Mouse (Mus musculus) heart, embryonic 15.5 days (tissue): ENCODE data around the gene Alox12e. TPM values are rescaled to one million over a fixed set of nuclear protein-coding genes. Genes with fewer than 3 reads are reported as not detected.
A peak's percentile ranks its signal among the peaks of the same experiment; 100 is the strongest.
"Not testable (repeated sequence)": the region's sequence is repeated elsewhere in the genome, so short reads cannot be mapped to it uniquely, and the experiment has no call there.

Experiments
- ATAC-seq: fragments of 200-750 bp; cut with Nextera tagmentation; replicated peaks from 2 replicates; pipeline ENCODE4 v1.8.0; 2017; ENCODE audit warnings: low read depth, moderate TSS enrichment; ENCODE audit not compliant: insufficient number of reproducible peaks, insufficient read depth, low FRiP score
- H3K27ac ChIP-seq: fragments of 300-500 bp; sonication (generic); 2 replicates; pipeline ENCODE4 v1.5.1; 2015; ENCODE audit warnings: mild to moderate bottlenecking, inconsistent platforms
- H3K27me3 ChIP-seq: fragments of 300-500 bp; sonication (generic); 2 replicates; pipeline ENCODE4 v1.6.1; 2015; ENCODE audit warnings: inconsistent platforms
- H3K36me3 ChIP-seq: fragments of 300-500 bp; sonication (generic); 2 replicates; pipeline ENCODE4 v1.6.1; 2015; ENCODE audit warnings: mild to moderate bottlenecking, inconsistent platforms
- H3K4me1 ChIP-seq: fragments of 300-500 bp; sonication (generic); replicated peaks from 2 replicates; pipeline ENCODE4 v1.6.1; 2015; ENCODE audit warnings: inconsistent platforms
- H3K4me2 ChIP-seq: fragments of 300-500 bp; sonication (generic); 2 replicates; pipeline ENCODE4 v1.6.1; 2015; ENCODE audit warnings: inconsistent platforms, mild to moderate bottlenecking, moderate library complexity
- H3K4me3 ChIP-seq: fragments of 300-500 bp; sonication (generic); 2 replicates; pipeline ENCODE4 v1.5.1; 2015; ENCODE audit warnings: mild to moderate bottlenecking, inconsistent platforms
- H3K9ac ChIP-seq: fragments of 300-500 bp; sonication (generic); 2 replicates; pipeline ENCODE4 v1.6.1; 2015; ENCODE audit warnings: mild to moderate bottlenecking, inconsistent platforms
- H3K9me3 ChIP-seq: fragments of 300-500 bp; sonication (generic); replicated peaks from 2 replicates; pipeline ENCODE4 v1.6.1; 2016; ENCODE audit warnings: inconsistent platforms
- WGBS: fragments of 180-500 bp; shearing (Covaris S2); methylation state at CpG from one replicate; pipeline ENCODE4 v1.1.7; 2015; ENCODE audit warnings: mixed read lengths; 5-methylcytosine and 5-hydroxymethylcytosine counted together
- polyA plus RNA-seq: library from polyadenylated mRNA; unstranded; fragments of >200 nt; fragmentation: Nextera tagmentation; extraction: Ambion mirVana; gene quantifications from 2 replicates; pipeline ENCODE4 v1.2.1, GENCODE M21; 2015

The Alox12e gene
- 0.45 and 2.8 TPM in 2 replicates for polyA plus RNA-seq

DNA sequence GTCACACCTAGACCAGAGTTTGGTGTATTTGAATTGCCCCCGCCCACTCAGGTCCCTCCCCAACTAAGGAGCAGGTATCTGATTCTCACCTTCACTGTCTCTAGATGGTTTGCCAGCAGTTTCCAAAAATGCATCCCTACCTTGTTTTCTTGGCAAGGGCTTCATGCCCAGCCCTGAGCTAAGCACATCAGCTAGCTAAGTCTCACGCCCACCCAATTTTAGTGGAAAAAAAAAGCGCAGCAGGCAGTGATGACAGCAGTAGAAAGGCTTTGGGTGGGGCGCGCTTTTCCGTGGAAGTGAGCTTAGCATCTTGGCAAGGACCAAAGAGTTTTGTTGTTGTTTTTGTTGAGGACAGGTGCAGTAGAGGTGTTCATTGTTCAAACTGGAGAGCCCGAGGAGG is at the start of gene Alox12e:
Gene Alox12e, minus strand, starts transcription at position 101 of the 400 bp plus-strand sequence.
- Histone ChIP-seq H3K9me3 (no peaks in the 10 kb centered on the region), H3K27me3 (peaks cover 66% of the 10 kb centered on the region), H3K27ac (no peak within 1 kb of the TSS), H3K4me2 (0 out of 2 replicates have a peak within 1 kb of the TSS, but pooled peaks have one; percentile 21), H3K36me3 (no peaks in the 10 kb centered on the region), H3K4me1 (peaks cover 8% of the 10 kb centered on the region), H3K4me3 (peak within 1 kb of the TSS; percentile 18), H3K9ac (no peak within 1 kb of the TSS)
- ATAC-seq, result no peak
- WGBS, result 25% methylated on average over 7 of the region's 7 CpGs

DNA sequence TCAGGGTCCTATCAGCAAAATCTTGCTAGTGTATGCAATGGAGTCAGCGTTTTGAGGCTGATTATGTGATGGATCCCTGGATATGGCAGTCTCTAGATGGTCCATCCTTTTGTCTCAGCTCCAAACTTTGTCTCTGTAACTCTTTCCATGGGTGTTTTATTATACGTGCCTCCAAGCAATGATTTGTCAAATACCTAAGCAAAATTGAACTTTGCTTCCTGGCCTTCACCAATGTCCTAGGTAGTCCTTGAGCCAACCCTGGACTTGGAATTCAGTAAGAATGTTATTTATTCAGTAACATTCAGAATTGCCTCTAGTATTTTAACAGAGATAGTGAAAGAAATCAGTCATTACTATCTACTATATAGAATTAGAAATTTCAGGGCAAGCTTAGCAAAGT is 46.2 kb upstream of the Alox12e start:
- not testable (repeated sequence) for ATAC-seq, H3K4me3 ChIP-seq, H3K4me1 ChIP-seq, H3K27me3 ChIP-seq, H3K9ac ChIP-seq, H3K4me2 ChIP-seq, H3K27ac ChIP-seq, H3K9me3 ChIP-seq, H3K36me3 ChIP-seq
- WGBS, result 69% methylated on average over 2 of the region's 2 CpGs

DNA sequence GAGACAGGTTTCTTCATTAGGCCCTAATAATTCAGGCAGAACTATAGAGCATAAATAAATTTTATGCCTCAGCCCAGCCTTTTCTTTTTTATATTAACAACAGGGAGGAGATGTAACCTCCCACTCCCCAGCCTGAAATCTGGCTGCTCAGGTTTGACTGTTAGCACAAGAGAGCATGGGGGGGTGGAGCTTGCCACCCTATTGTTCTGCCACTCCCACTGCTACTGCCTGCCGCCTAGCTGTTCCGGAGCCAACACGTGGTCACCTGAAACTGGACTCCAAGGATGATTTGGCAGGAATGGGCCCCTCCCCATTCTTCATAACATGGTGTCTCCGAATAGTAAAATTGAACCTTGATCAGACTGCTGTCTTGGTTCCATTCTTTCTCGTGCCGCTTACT is 45.3 kb upstream of the Alox12e start:
- ATAC-seq, result not testable (repeated sequence)

DNA sequence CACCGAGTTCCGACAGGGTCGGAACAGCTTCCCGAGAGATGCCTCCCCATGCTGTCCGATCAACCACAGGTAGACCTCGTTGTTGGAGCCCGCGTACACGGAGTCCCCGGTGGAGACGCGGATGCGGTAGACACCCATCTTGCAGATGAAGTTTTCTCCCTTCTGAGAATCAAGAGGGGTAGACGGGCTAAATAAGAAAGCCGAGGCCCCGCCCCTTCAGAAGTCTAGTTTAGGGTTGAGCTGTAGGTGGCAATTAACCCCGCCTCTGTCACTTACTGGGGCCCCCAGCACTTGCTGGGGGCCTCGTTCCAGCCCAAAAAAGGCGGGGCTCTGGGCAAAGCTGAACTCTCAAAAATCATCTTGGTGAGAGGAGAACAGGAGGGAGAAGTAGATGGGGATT is 29.4 kb upstream of the Alox12e start, which contains the start of gene Alox15:
Gene Alox15, minus strand, starts transcription at position 164 of the 400 bp plus-strand sequence.
- no peak for ATAC-seq
- Histone ChIP-seq H3K27me3 (peaks cover 74% of the 10 kb centered on the region), H3K9ac (no peak within 1 kb of the TSS), H3K9me3 (no peaks in the 10 kb centered on the region), H3K4me3 (peak within 1 kb of the TSS; percentile 38), H3K4me2 (peak within 1 kb of the TSS; percentile 65), H3K36me3 (no peaks in the 10 kb centered on the region), H3K4me1 (peaks cover 9% of the 10 kb centered on the region), H3K27ac (no peak within 1 kb of the TSS)
- under 1% methylated on average over 19 of the region's 19 CpGs for WGBS

More for the DNA sequence above, 45.3 kb upstream of the Alox12e start:
- H3K4me2 ChIP-seq, H3K4me3 ChIP-seq, H3K27me3 ChIP-seq, H3K9ac ChIP-seq, H3K4me1 ChIP-seq, H3K9me3 ChIP-seq, H3K27ac ChIP-seq, H3K36me3 ChIP-seq: not testable (repeated sequence)
- 84% methylated on average over 6 of the region's 6 CpGs for WGBS

DNA sequence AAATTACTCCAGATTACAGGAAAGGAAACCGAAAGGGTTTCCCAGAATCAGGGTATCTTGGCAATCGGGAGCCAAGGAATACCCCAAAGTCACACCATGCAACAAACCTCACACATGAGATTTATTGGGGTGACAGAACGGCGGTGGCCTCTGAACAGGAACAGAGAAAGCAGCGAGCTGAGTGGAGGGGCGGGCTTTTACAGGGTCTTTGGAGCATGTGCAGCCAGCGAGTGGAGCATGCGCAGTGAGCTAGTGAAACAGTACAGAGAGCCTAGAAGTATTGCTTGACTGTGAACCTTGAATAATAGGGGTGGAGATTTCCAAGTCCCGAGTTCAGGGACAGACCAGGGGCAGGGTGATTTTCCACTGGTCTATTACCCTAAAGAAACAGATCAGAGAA is 26.2 kb upstream of the Alox12e start:
- H3K4me3 ChIP-seq, result no peak overlapping the region
- peaks cover 75% of the 10 kb centered on the region for H3K27me3 ChIP-seq
- no peaks in the 10 kb centered on the region for H3K36me3 ChIP-seq
- peaks cover 9% of the 10 kb centered on the region for H3K4me1 ChIP-seq
- H3K4me2 ChIP-seq, result no peak overlapping the region
- H3K27ac ChIP-seq, result no peak overlapping the region
- ATAC-seq, result no peak
- H3K9me3 ChIP-seq, result no peaks in the 10 kb centered on the region
- WGBS, result 80% methylated on average over 9 of the region's 9 CpGs
- no peak overlapping the region for H3K9ac ChIP-seq

DNA sequence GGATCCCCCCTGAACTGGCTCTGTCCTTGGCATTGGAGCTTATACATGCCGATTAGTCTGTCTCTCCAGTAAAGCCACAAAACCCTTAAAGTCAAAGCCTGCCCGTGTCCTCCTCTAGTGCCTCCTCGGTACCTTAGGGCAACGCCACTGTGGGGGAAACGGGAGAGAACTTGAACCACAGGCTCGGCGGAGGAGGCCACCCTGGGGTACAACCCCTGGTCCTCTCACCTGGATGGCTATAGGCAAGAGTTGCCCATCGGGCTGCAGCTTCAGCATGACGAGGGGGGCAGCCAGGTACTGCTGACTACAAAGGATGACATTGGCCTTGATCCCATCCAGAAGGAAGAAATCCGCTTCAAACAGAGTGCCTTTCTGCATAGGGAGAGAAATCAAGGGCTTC is 25.4 kb upstream of the Alox12e start:
- Histone ChIP-seq H3K36me3 (no peaks in the 10 kb centered on the region), H3K9ac (no peak overlapping the region), H3K4me1 (peaks cover 9% of the 10 kb centered on the region), H3K4me3 (no peak overlapping the region), H3K9me3 (no peaks in the 10 kb centered on the region), H3K4me2 (no peak overlapping the region), H3K27ac (no peak overlapping the region), H3K27me3 (peaks cover 67% of the 10 kb centered on the region)
- no peak for ATAC-seq
- WGBS, result 75% methylated on average over 10 of the region's 10 CpGs

DNA sequence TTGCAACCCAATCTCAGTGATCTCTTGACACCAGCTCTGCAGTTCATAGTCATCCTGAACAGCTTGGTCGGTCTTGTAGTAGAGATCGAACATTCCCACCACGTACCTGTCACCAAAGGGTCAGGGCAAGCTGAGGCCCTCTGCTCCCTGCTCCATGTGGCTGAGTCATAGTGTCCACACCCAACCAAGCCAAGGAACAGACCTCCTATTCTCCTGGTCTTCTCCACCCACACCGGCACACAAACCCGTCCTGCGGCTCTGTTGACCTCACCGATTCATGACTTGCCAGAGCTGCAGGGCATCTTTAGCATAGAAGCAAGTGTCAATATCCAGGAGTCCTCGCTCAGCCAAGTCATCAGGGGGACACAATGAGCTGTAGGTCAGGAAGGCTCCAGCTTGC is 23.1 kb upstream of the Alox12e start:
- no peaks in the 10 kb centered on the region for H3K9me3 ChIP-seq
- ATAC-seq, result no peak
- H3K4me2 ChIP-seq, result no peak overlapping the region
- H3K36me3 ChIP-seq, result no peaks in the 10 kb centered on the region
- peaks cover 46% of the 10 kb centered on the region for H3K27me3 ChIP-seq
- H3K9ac ChIP-seq, result no peak overlapping the region
- 90% methylated on average over 8 of the region's 8 CpGs for WGBS
- H3K4me3 ChIP-seq, result no peak overlapping the region
- H3K27ac ChIP-seq, result no peak overlapping the region
- H3K4me1 ChIP-seq, result no peaks in the 10 kb centered on the region

DNA sequence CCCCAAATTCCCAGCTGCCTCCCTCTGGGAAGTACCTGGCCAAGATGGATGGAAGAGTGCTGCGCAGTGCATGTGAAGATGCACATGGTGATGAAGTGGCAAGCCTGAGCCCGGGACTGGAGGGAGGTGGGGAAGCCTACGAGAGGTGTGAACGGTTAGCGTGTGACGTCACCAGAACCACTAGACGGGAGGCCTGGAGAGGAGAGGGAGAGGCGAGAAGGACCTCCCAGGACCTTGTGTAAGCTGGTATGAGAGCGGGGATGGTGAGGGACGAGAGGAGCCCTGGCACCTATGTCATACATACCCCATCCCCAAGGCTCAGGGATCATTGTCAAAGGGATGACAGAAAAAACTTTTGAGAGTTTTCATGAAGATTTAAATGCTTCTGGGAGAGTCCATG is 22.6 kb upstream of the Alox12e start:
- no peaks in the 10 kb centered on the region for H3K9me3 ChIP-seq
- WGBS, result 66% methylated on average over 10 of the region's 10 CpGs
- no peak overlapping the region for H3K4me3 ChIP-seq
- no peak for ATAC-seq
- no peaks in the 10 kb centered on the region for H3K4me1 ChIP-seq
- H3K27me3 ChIP-seq, result peaks cover 41% of the 10 kb centered on the region
- no peak overlapping the region for H3K4me2 ChIP-seq
- H3K36me3 ChIP-seq, result no peaks in the 10 kb centered on the region
- no peak overlapping the region for H3K9ac ChIP-seq
- H3K27ac ChIP-seq, result no peak overlapping the region

DNA sequence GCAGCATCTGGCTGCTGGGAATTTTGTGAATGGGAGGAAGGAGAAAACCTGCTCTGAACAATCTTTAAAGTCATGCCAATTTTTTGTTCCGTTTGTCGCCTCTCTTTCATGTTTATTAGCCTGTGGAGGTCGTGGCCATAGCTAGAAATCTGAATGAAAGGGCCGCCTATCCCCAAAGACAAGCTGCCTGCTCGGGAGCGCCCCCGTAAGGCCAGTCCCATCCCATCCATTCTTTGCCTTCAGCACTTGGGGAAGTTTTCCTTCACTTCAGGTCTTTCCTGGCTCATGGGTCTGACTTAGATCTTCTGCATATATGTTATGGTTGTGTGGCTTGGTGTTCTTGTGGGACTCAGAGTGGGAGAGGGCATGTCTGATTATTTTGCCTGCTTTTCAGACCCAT is 17.1 kb upstream of the Alox12e start:
- 31% methylated on average over 7 of the region's 7 CpGs for WGBS
- no peaks in the 10 kb centered on the region for H3K4me1 ChIP-seq
- H3K27me3 ChIP-seq, result peaks cover 12% of the 10 kb centered on the region
- H3K4me3 ChIP-seq, result no peak overlapping the region
- H3K36me3 ChIP-seq, result no peaks in the 10 kb centered on the region
- H3K4me2 ChIP-seq, result no peak overlapping the region
- no peak for ATAC-seq
- no peak overlapping the region for H3K9ac ChIP-seq
- H3K27ac ChIP-seq, result no peak overlapping the region
- H3K9me3 ChIP-seq, result no peaks in the 10 kb centered on the region

DNA sequence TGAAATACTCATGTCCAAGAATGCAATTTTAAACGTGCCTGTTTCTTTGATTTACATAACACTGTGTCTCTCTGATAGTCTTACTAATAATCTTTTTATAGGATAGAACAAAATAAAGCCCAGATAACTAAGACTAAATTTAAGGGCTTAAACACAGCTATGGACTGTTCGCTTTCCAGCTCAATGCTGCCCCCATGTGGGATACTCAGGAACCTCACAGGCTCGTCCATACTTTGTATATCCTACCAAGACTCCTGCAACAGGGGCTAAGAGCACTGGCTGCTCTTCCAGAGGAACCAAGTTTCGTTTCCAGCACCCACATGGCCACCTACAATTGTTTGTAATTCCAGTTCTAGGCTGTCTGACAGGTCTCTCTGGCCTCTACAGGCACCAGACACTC is 12.0 kb upstream of the Alox12e start:
- no peaks in the 10 kb centered on the region for H3K9me3 ChIP-seq
- WGBS, result 33% methylated on average over 4 of the region's 4 CpGs
- ATAC-seq, result no peak
- no peaks in the 10 kb centered on the region for H3K4me1 ChIP-seq
- H3K4me2 ChIP-seq, result no peak overlapping the region
- no peak overlapping the region for H3K27ac ChIP-seq
- no peaks in the 10 kb centered on the region for H3K36me3 ChIP-seq
- no peak overlapping the region for H3K4me3 ChIP-seq
- H3K27me3 ChIP-seq, result 0 out of 2 replicates have a peak, but pooled peaks cover 18% of the 10 kb centered on the region
- no peak overlapping the region for H3K9ac ChIP-seq

DNA sequence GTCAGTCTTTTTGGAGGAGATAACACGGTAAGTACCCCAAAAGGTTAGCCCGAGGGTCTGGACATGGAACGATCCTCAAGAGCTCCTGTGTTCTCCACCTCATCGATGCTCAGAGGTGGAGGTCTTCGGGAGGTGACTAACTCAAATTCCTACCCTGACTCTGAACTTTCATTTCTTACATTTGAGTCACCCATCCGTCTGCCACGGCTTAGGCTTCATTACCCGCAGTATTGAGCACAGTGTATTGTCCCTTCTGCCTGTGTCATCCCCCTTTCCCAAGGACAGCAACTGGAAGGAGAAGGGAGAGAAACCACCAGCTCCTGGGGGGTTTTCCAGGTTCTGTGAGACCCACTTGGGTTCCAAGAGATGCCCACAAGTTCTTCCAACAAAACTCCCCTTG is 2.3 kb upstream of the Alox12e start:
- H3K27ac ChIP-seq, result no peak overlapping the region
- ATAC-seq, result no peak
- no peak overlapping the region for H3K9ac ChIP-seq
- no peaks in the 10 kb centered on the region for H3K36me3 ChIP-seq
- no peak overlapping the region for H3K4me3 ChIP-seq
- H3K4me2 ChIP-seq, result no peak overlapping the region
- H3K27me3 ChIP-seq, result peaks cover 56% of the 10 kb centered on the region
- H3K4me1 ChIP-seq, result peaks cover 8% of the 10 kb centered on the region
- WGBS, result 83% methylated on average over 8 of the region's 8 CpGs
- no peaks in the 10 kb centered on the region for H3K9me3 ChIP-seq

DNA sequence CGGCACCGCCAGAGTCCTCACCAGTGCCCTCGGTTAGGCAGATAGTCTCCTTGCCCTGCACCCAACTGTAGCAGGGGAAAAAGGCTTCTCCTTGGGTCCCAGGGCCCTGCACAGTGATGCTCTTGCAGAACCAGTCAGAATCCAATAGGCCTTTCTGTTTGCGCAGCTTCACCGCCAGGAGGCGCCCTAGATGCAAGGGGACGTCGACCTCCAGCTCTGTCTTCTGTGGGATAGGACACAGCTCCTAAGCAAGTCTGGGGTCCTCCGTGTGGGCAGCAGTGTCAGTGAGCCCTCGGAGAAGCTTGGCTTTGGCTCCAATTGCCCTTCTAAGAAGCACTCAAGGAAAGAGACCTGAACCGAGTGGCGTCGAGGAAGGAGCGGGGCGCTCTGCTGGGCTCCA is 764 bp downstream of the Alox12e start:
- Histone ChIP-seq H3K4me2 (0 out of 2 replicates have a peak overlapping the region, but pooled peaks have one; percentile 21), H3K27me3 (peaks cover 63% of the 10 kb centered on the region)

More for the DNA sequence above, 764 bp downstream of the Alox12e start:
- H3K27ac ChIP-seq, result no peak overlapping the region
- 7% methylated on average over 14 of the region's 15 CpGs for WGBS
- no peak overlapping the region for H3K9ac ChIP-seq
- no peaks in the 10 kb centered on the region for H3K9me3 ChIP-seq
- H3K36me3 ChIP-seq, result no peaks in the 10 kb centered on the region
- H3K4me3 ChIP-seq, result peak overlapping the region; percentile 18
- no peak for ATAC-seq
- H3K4me1 ChIP-seq, result peaks cover 8% of the 10 kb centered on the region
